Mouse (Mus musculus) thymus, postnatal 36 days (tissue): ENCODE data around the gene Ptprm.

ENCODE experiments used
- DNase-seq, 2 experiments: peaks; one replicate each; pipeline ENCODE4 v3.0.0; 2022; ENCODE audit warnings: mixed read lengths in 2 of 2

The Ptprm gene

GRCm38 (mm10) chr17:67277124-67277910 is 76.9 kb downstream of the Ptprm start:
- DNase-seq: no peak

GRCm38 (mm10) chr17:67274531-67275094 is 79.6 kb downstream of the Ptprm start:
- peak in 1 of 2 experiments; percentile 5 for DNase-seq

GRCm38 (mm10) chr17:67272928-67273327 is 81.3 kb downstream of the Ptprm start:
- no peak for DNase-seq

GRCm38 (mm10) chr17:67268475-67269080 is 85.7 kb downstream of the Ptprm start:
- no peak for DNase-seq

GRCm38 (mm10) chr17:67266270-67266669 is 88.0 kb downstream of the Ptprm start:
- DNase-seq: no peak

GRCm38 (mm10) chr17:67265520-67265919 is 88.7 kb downstream of the Ptprm start:
- DNase-seq: no peak

GRCm38 (mm10) chr17:67264716-67265115 is 89.5 kb downstream of the Ptprm start:
- DNase-seq: no peak

- no peak for DNase-seq
Measured at GRCm38 (mm10) chr17:67263024-67263423, 91.2 kb downstream of the Ptprm start.

- DNase-seq: no peak
Measured at GRCm38 (mm10) chr17:67260016-67260415, 94.2 kb downstream of the Ptprm start.

GRCm38 (mm10) chr17:67257780-67258179 is 96.5 kb downstream of the Ptprm start:
- DNase-seq: no peak

- no peak for DNase-seq
Measured at GRCm38 (mm10) chr17:67256171-67256570, 98.1 kb downstream of the Ptprm start.

GRCm38 (mm10) chr17:67253445-67253844 is 100.8 kb downstream of the Ptprm start:
- no peak for DNase-seq

GRCm38 (mm10) chr17:67252992-67253391 is 101.3 kb downstream of the Ptprm start:
- no peak for DNase-seq

- DNase-seq: no peak
Measured at GRCm38 (mm10) chr17:67245273-67245875, 108.9 kb downstream of the Ptprm start.

- DNase-seq: no peak
Measured at GRCm38 (mm10) chr17:67242774-67243495, 111.3 kb downstream of the Ptprm start.

- DNase-seq: no peak
Measured at GRCm38 (mm10) chr17:67241951-67242773, 112.1 kb downstream of the Ptprm start.

GRCm38 (mm10) chr17:67238866-67239265 is 115.4 kb downstream of the Ptprm start:
- DNase-seq: no peak

- no peak for DNase-seq
Measured at GRCm38 (mm10) chr17:67237407-67237806, 116.8 kb downstream of the Ptprm start.

- no peak for DNase-seq
Measured at GRCm38 (mm10) chr17:67233063-67233462, 121.2 kb downstream of the Ptprm start.

GRCm38 (mm10) chr17:67226991-67227390 is 127.3 kb downstream of the Ptprm start:
- DNase-seq: no peak

- DNase-seq: no peak
Measured at GRCm38 (mm10) chr17:67215326-67215725, 138.9 kb downstream of the Ptprm start.

- DNase-seq: no peak
Measured at GRCm38 (mm10) chr17:67213711-67214110, 140.5 kb downstream of the Ptprm start.
